Comparison of ENCODE assay signal across 26 mouse cellular contexts in genomic region chr12:56482606-56483005, GRCm38 (mm10). TPM values are rescaled to one million over a fixed set of nuclear protein-coding genes. Genes with fewer than 3 reads are reported as not detected.
DNase-seq lines count a peak whose midpoint lies in the region; ATAC-seq and TF ChIP-seq lines count a peak whose summit lies in the region.
"Had no signal": no experiment of that assay in that cellular context is flagged by ENCODE, and none has a peak within 500 bp of the region (broad histone marks: within the 10 kb centered on the region; RNA-seq: fewer than 3 reads in every experiment).

No protein-coding gene starts in this region.

- H3K4me1 ChIP-seq in embryonic facial prominence, embryonic 11.5 days (ENCODE audit: control insufficient read depth, insufficient read depth, low read length) = no peaks in the 10 kb centered on the region
- no peaks in the 10 kb centered on the region for H3K4me1 ChIP-seq in embryonic facial prominence, embryonic 10.5 days
- H3K4me1 ChIP-seq in forebrain, embryonic 13.5 days = no peaks in the 10 kb centered on the region
- H3K4me1 ChIP-seq in forebrain, postnatal 0 days (ENCODE audit: insufficient read depth) = no peaks in the 10 kb centered on the region
- no peaks in the 10 kb centered on the region for H3K4me1 ChIP-seq in midbrain, embryonic 14.5 days (ENCODE audit: control insufficient read depth, insufficient read depth, low read length)
- no peaks in the 10 kb centered on the region for H3K4me1 ChIP-seq in midbrain, embryonic 11.5 days (ENCODE audit: control insufficient read depth, insufficient read depth, low read length)
- H3K4me1 ChIP-seq: embryonic facial prominence, embryonic 13.5 days; hindbrain, embryonic 12.5 days; hindbrain, embryonic 15.5 days had no signal

- no peaks in the 10 kb centered on the region for H3K36me3 ChIP-seq in embryonic facial prominence, embryonic 11.5 days (replicated peaks; ENCODE audit: control insufficient read depth, insufficient read depth, low read depth, low read length)
- H3K36me3 ChIP-seq in embryonic facial prominence, embryonic 10.5 days (replicated peaks) = no peaks in the 10 kb centered on the region
- H3K36me3 ChIP-seq in forebrain, embryonic 13.5 days (ENCODE audit: poor library complexity, severe bottlenecking) = no peaks in the 10 kb centered on the region
- H3K36me3 ChIP-seq in forebrain, postnatal 0 days (ENCODE audit: insufficient read depth) = no peaks in the 10 kb centered on the region
- no peaks in the 10 kb centered on the region for H3K36me3 ChIP-seq in midbrain, embryonic 14.5 days (ENCODE audit: control insufficient read depth, insufficient read depth, low read length)
- H3K36me3 ChIP-seq in midbrain, embryonic 11.5 days (ENCODE audit: control insufficient read depth, insufficient read depth, low read length) = no peaks in the 10 kb centered on the region
- H3K36me3 ChIP-seq: embryonic facial prominence, embryonic 13.5 days; hindbrain, embryonic 12.5 days; hindbrain, embryonic 15.5 days had no signal

- no peak overlapping the region for H3K9ac ChIP-seq in embryonic facial prominence, embryonic 11.5 days (replicated peaks; ENCODE audit: low read length)
- no peak overlapping the region for H3K9ac ChIP-seq in forebrain, embryonic 13.5 days
- no peak overlapping the region for H3K9ac ChIP-seq in forebrain, postnatal 0 days
- H3K9ac ChIP-seq in midbrain, embryonic 14.5 days (replicated peaks; ENCODE audit: low read length) = no peak overlapping the region
- H3K9ac ChIP-seq in midbrain, embryonic 11.5 days (ENCODE audit: low read length) = no peak overlapping the region
- H3K9ac ChIP-seq: embryonic facial prominence, embryonic 13.5 days; hindbrain, embryonic 12.5 days; hindbrain, embryonic 15.5 days had no signal

- WGBS in embryonic facial prominence, embryonic 11.5 days = 74% methylated on average over 10 of the region's 10 CpGs
- WGBS in embryonic facial prominence, embryonic 10.5 days = 77% methylated on average over 10 of the region's 10 CpGs
- WGBS in forebrain, embryonic 13.5 days = 44% methylated on average over 10 of the region's 10 CpGs
- WGBS in forebrain, postnatal 0 days = 52% methylated on average over 10 of the region's 10 CpGs
- WGBS in midbrain, embryonic 14.5 days = 68% methylated on average over 10 of the region's 10 CpGs
- WGBS in midbrain, embryonic 11.5 days = 78% methylated on average over 10 of the region's 10 CpGs

- no peak overlapping the region for H3K4me3 ChIP-seq in embryonic facial prominence, embryonic 11.5 days (ENCODE audit: low read depth, low read length)
- no peak overlapping the region for H3K4me3 ChIP-seq in embryonic facial prominence, embryonic 10.5 days
- H3K4me3 ChIP-seq in forebrain, embryonic 13.5 days = no peak overlapping the region
- no peak overlapping the region for H3K4me3 ChIP-seq in forebrain, postnatal 0 days (ENCODE audit: low read depth, low read length)
- no peak overlapping the region for H3K4me3 ChIP-seq in midbrain, embryonic 14.5 days (replicated peaks; ENCODE audit: low read depth, low read length)
- H3K4me3 ChIP-seq in midbrain, embryonic 11.5 days (ENCODE audit: low read depth, low read length) = no peak overlapping the region
- H3K4me3 ChIP-seq: embryonic facial prominence, embryonic 13.5 days; erythroblast, embryonic 14.5 days; gastrocnemius, adult 2 months; hindbrain, embryonic 12.5 days; hindbrain, embryonic 15.5 days had no signal

- no peak for ATAC-seq in embryonic facial prominence, embryonic 11.5 days (replicated peaks; ENCODE audit: insufficient number of reproducible peaks, low FRiP score, low TSS enrichment, low read depth)
- ATAC-seq in forebrain, embryonic 13.5 days = peak; percentile 41; the same call in 1 of the 2 replicates
- ATAC-seq in forebrain, postnatal 0 days = no peak
- no peak for ATAC-seq in midbrain, embryonic 14.5 days (ENCODE audit: low FRiP score, low TSS enrichment)
- no peak for ATAC-seq in midbrain, embryonic 11.5 days (ENCODE audit: low FRiP score)
- ATAC-seq: activated CD4-positive, CD25-positive, alpha-beta regulatory T cell, adult 4 months; intestine, postnatal 0 days had no signal

- peak; percentile 9 for DNase-seq in embryonic facial prominence, embryonic 11.5 days (ENCODE audit: low spot score)
- no peak for DNase-seq in embryonic facial prominence, embryonic 10.5 days (ENCODE audit: low spot score)
- DNase-seq in forebrain, postnatal 0 days = no peak
- peak; percentile 37 for DNase-seq in midbrain, embryonic 14.5 days
- DNase-seq in midbrain, embryonic 11.5 days (ENCODE audit: low spot score, missing footprints) = no peak
- DNase-seq: adrenal gland, adult 8-10 months; adrenal gland, postnatal 25 days; cerebellum, adult 18-20 months; cerebellum, adult 9-10 months; cerebellum, postnatal 14 days; gastrocnemius, adult 2 months; gastrocnemius, postnatal 14 days; heart, adult 11 months had no signal

- H3K4me2 ChIP-seq in embryonic facial prominence, embryonic 11.5 days (ENCODE audit: low read depth, low read length) = no peak overlapping the region
- H3K4me2 ChIP-seq in forebrain, embryonic 13.5 days = no peak overlapping the region
- no peak overlapping the region for H3K4me2 ChIP-seq in forebrain, postnatal 0 days (ENCODE audit: low read depth)
- H3K4me2 ChIP-seq in midbrain, embryonic 14.5 days (ENCODE audit: low read length) = no peak overlapping the region
- no peak overlapping the region for H3K4me2 ChIP-seq in midbrain, embryonic 11.5 days
- H3K4me2 ChIP-seq: embryonic facial prominence, embryonic 13.5 days; heart, embryonic 11.5 days; hindbrain, embryonic 12.5 days; hindbrain, embryonic 15.5 days had no signal

- H3K9me3 ChIP-seq in embryonic facial prominence, embryonic 11.5 days (replicated peaks; ENCODE audit: control insufficient read depth, low read length) = no peaks in the 10 kb centered on the region
- H3K9me3 ChIP-seq in embryonic facial prominence, embryonic 10.5 days = no peaks in the 10 kb centered on the region
- no peaks in the 10 kb centered on the region for H3K9me3 ChIP-seq in forebrain, embryonic 13.5 days (replicated peaks)
- H3K9me3 ChIP-seq in forebrain, postnatal 0 days (ENCODE audit: low read length) = no peaks in the 10 kb centered on the region
- H3K9me3 ChIP-seq in midbrain, embryonic 14.5 days (ENCODE audit: control insufficient read depth, low read length) = no peaks in the 10 kb centered on the region
- no peaks in the 10 kb centered on the region for H3K9me3 ChIP-seq in midbrain, embryonic 11.5 days (ENCODE audit: control insufficient read depth, low read length)
- H3K9me3 ChIP-seq: embryonic facial prominence, embryonic 13.5 days; hindbrain, embryonic 12.5 days; hindbrain, embryonic 15.5 days had no signal

- no peak for TF ChIP-seq CTCF in forebrain, postnatal 0 days (IDR thresholded peaks at IDR 0.05; ENCODE audit: low read depth)

- H3K27me3 ChIP-seq in embryonic facial prominence, embryonic 11.5 days (ENCODE audit: control insufficient read depth, insufficient read depth, low read length) = no peaks in the 10 kb centered on the region
- H3K27me3 ChIP-seq in embryonic facial prominence, embryonic 10.5 days (replicated peaks; ENCODE audit: low read depth, poor library complexity, severe bottlenecking) = peaks cover 12% of the 10 kb centered on the region; the same call in 1 of the 2 replicates
- H3K27me3 ChIP-seq in forebrain, embryonic 13.5 days = peaks cover 99% of the 10 kb centered on the region
- peaks cover 65% of the 10 kb centered on the region for H3K27me3 ChIP-seq in forebrain, postnatal 0 days (ENCODE audit: insufficient read depth, low read length)
- no peaks in the 10 kb centered on the region for H3K27me3 ChIP-seq in midbrain, embryonic 14.5 days (ENCODE audit: control insufficient read depth, insufficient read depth, low read length)
- no peaks in the 10 kb centered on the region; the same call in 1 of the 2 replicates for H3K27me3 ChIP-seq in midbrain, embryonic 11.5 days (ENCODE audit: control insufficient read depth, insufficient read depth, low read length)
- H3K27me3 ChIP-seq: embryonic facial prominence, embryonic 13.5 days had no signal

- H3K27ac ChIP-seq in embryonic facial prominence, embryonic 11.5 days (replicated peaks; ENCODE audit: low read depth, low read length) = no peak overlapping the region
- no peak overlapping the region for H3K27ac ChIP-seq in embryonic facial prominence, embryonic 10.5 days (replicated peaks)
- no peak overlapping the region for H3K27ac ChIP-seq in forebrain, embryonic 13.5 days
- no peak overlapping the region for H3K27ac ChIP-seq in forebrain, postnatal 0 days (ENCODE audit: low read depth, low read length)
- no peak overlapping the region for H3K27ac ChIP-seq in midbrain, embryonic 14.5 days (replicated peaks; ENCODE audit: low read depth, low read length)
- no peak overlapping the region for H3K27ac ChIP-seq in midbrain, embryonic 11.5 days (ENCODE audit: low read depth, low read length)
- H3K27ac ChIP-seq: embryonic facial prominence, embryonic 13.5 days; gastrocnemius, adult 2 months; hindbrain, embryonic 12.5 days; hindbrain, embryonic 15.5 days had no signal

RNA-seq across cellular contexts. Expression of gene Nkx2-1, which starts 54.1 kb away (rescaled TPM):
- polyA plus RNA-seq in embryonic facial prominence, embryonic 11.5 days (2014; fragmentation: Nextera tagmentation; extraction: Ambion mirVana) = 6.9 and 17.0 TPM in 2 replicates
- 4.4 and 9.0 TPM in 2 replicates for polyA plus RNA-seq in embryonic facial prominence, embryonic 10.5 days (2016; fragmentation: Nextera tagmentation; extraction: Ambion mirVana)
- 12.4 and 22.6 TPM in 2 replicates for polyA plus RNA-seq in forebrain, embryonic 13.5 days (2015; fragmentation: Nextera tagmentation; extraction: Ambion mirVana)
- total RNA-seq in forebrain, postnatal 0 days (2014; rRNA removed) = 2.9 and 10.3 TPM in 2 replicates
- 3.8 and 7.2 TPM in 2 replicates for polyA plus RNA-seq in forebrain, postnatal 0 days (2015; fragmentation: Nextera tagmentation; extraction: Ambion mirVana)
- polyA plus RNA-seq in midbrain, embryonic 14.5 days (2014; fragmentation: Nextera tagmentation; extraction: Ambion mirVana) = 0.24 TPM in 1 of 2 replicates, not detected in the other
- polyA plus RNA-seq in midbrain, embryonic 11.5 days (2014; fragmentation: Nextera tagmentation; extraction: Ambion mirVana) = 5.6 and 7.0 TPM in 2 replicates
- total RNA-seq: adrenal gland, adult 8-10 months; adrenal gland, postnatal 25 days; ES-E14; gastrocnemius, adult 2 months; gastrocnemius, postnatal 14 days; gastrocnemius, postnatal 4 days; heart, adult 8-10 months; hematopoietic stem cell, adult 5-6 weeks had no signal
- polyA plus RNA-seq: activated CD4-positive, CD25-positive, alpha-beta regulatory T cell, adult 4 months; embryonic facial prominence, embryonic 13.5 days; erythroblast, embryonic 14.5 days; intestine, embryonic 14.5 days; intestine, postnatal 0 days had no signal

Comparison
In these comparisons a context has a peak if more than half of its experiments do, and no peak if none do; other contexts are left out.
1. DNase-seq: peak in embryonic facial prominence, embryonic 11.5 days (single experiment) and midbrain, embryonic 14.5 days (single experiment); none in embryonic facial prominence, embryonic 10.5 days (single experiment), forebrain, postnatal 0 days (single experiment) and midbrain, embryonic 11.5 days (single experiment).